43 mouse cellular contexts compared by ENCODE assay signal in genomic region chr12:102706833-102707463, GRCm38 (mm10). TPM values are rescaled to one million over a fixed set of nuclear protein-coding genes. Genes with fewer than 3 reads are reported as not detected.
DNase-seq lines count a peak whose midpoint lies in the region; ATAC-seq and TF ChIP-seq lines count a peak whose summit lies in the region.
"Had no signal": no experiment of that assay in that cellular context is flagged by ENCODE, and none has a peak within 500 bp of the region (broad histone marks: within the 10 kb centered on the region; RNA-seq: fewer than 3 reads in every experiment).

No protein-coding gene starts in this region.

- no peaks in the 10 kb centered on the region for H3K79me2 ChIP-seq in myocyte (ENCODE audit: control insufficient read depth, insufficient read depth)

- H3K4me3 ChIP-seq in intestine, postnatal 0 days (ENCODE audit: low read depth, low read length), result no peak overlapping the region
- H3K4me3 ChIP-seq in intestine, embryonic 16.5 days (ENCODE audit: low read length), result no peak overlapping the region
- H3K4me3 ChIP-seq in E14TG2a.4 (replicated peaks; ENCODE audit: low read length) (peak overlapping the region; percentile 48), myocyte (no peak overlapping the region)
- H3K4me3 ChIP-seq: erythroblast, embryonic 14.5 days; heart, embryonic 10.5 days; heart, embryonic 15.5 days; hindbrain, embryonic 12.5 days; intestine, embryonic 15.5 days; liver, embryonic 12.5 days; midbrain, embryonic 12.5 days had no signal

- no peak overlapping the region for H3K9ac ChIP-seq in intestine, postnatal 0 days (ENCODE audit: low read depth, low read length)
- no peak overlapping the region for H3K9ac ChIP-seq in intestine, embryonic 16.5 days (ENCODE audit: low read depth, low read length)
- H3K9ac ChIP-seq: forebrain, postnatal 0 days; heart, embryonic 15.5 days; hindbrain, embryonic 12.5 days; intestine, embryonic 15.5 days; liver, embryonic 12.5 days; liver, postnatal 0 days; midbrain, embryonic 12.5 days had no signal

- no peak overlapping the region for H3ac ChIP-seq in myocyte (ENCODE audit: control insufficient read depth, insufficient read length)

- H3K27me3 ChIP-seq in intestine, postnatal 0 days (replicated peaks; ENCODE audit: control insufficient read depth, insufficient read depth, low read length), result no peaks in the 10 kb centered on the region
- H3K27me3 ChIP-seq in intestine, embryonic 16.5 days (replicated peaks; ENCODE audit: control insufficient read depth, insufficient read depth, low read length), result no peaks in the 10 kb centered on the region
- peaks cover 9% of the 10 kb centered on the region; the same call in 1 of the 2 replicates for H3K27me3 ChIP-seq in E14TG2a.4 (ENCODE audit: insufficient read depth, low read length)
- no peaks in the 10 kb centered on the region for H3K27me3 ChIP-seq in myocyte (ENCODE audit: control insufficient read depth, insufficient read depth, insufficient read length)
- H3K27me3 ChIP-seq: heart, embryonic 15.5 days; intestine, embryonic 15.5 days had no signal

- peak overlapping the region; percentile 86 for H3K27ac ChIP-seq in intestine, postnatal 0 days (ENCODE audit: low read depth, low read length)
- no peak overlapping the region for H3K27ac ChIP-seq in intestine, embryonic 16.5 days (ENCODE audit: low read length)
- H3K27ac ChIP-seq: heart, embryonic 10.5 days; heart, embryonic 15.5 days; hindbrain, embryonic 12.5 days; hindbrain, postnatal 0 days; liver, embryonic 12.5 days; midbrain, embryonic 12.5 days had no signal

- WGBS in intestine, postnatal 0 days, result 63% methylated on average over 10 of the region's 10 CpGs
- 87% methylated on average over 10 of the region's 10 CpGs for WGBS in intestine, embryonic 16.5 days

- no peak for TF ChIP-seq CTCF in intestine, postnatal 0 days (IDR thresholded peaks at IDR 0.05; ENCODE audit: low read depth)
- TF ChIP-seq CTCF in E14TG2a.4 (conservative IDR thresholded peaks at IDR 0.05; ENCODE audit: low read length), result no peak

- no peaks in the 10 kb centered on the region for H3K36me3 ChIP-seq in intestine, postnatal 0 days (ENCODE audit: control insufficient read depth, insufficient read depth)
- no peaks in the 10 kb centered on the region for H3K36me3 ChIP-seq in intestine, embryonic 16.5 days (ENCODE audit: control insufficient read depth, insufficient read depth, low read length)
- H3K36me3 ChIP-seq in E14TG2a.4 (ENCODE audit: insufficient read depth, low read length) (no peaks in the 10 kb centered on the region), myocyte (ENCODE audit: control insufficient read depth, insufficient read depth) (no peaks in the 10 kb centered on the region)
- H3K36me3 ChIP-seq: heart, embryonic 10.5 days; heart, embryonic 15.5 days; hindbrain, embryonic 12.5 days; intestine, embryonic 15.5 days; liver, embryonic 12.5 days; midbrain, embryonic 12.5 days had no signal

- peaks cover 14% of the 10 kb centered on the region for H3K4me1 ChIP-seq in intestine, postnatal 0 days (replicated peaks; ENCODE audit: control insufficient read depth, insufficient read depth, low read length)
- H3K4me1 ChIP-seq in intestine, embryonic 16.5 days (ENCODE audit: control insufficient read depth, insufficient read depth, low read length), result peaks cover 45% of the 10 kb centered on the region
- H3K4me1 ChIP-seq in E14TG2a.4 (replicated peaks; ENCODE audit: low read depth, low read length), result peaks cover 86% of the 10 kb centered on the region

- peak; percentile 97 for DNase-seq in ES-CJ7 (ENCODE audit: low read depth, low spot score)
- DNase-seq in layer of hippocampus, postnatal 25 days (ENCODE audit: extremely low spot score in 1 of 2, low spot score in 1 of 2), result no peak
- no peak for DNase-seq in adrenal gland, postnatal 36 days
- DNase-seq: adrenal gland, adult 8-10 months; forebrain, postnatal 0 days; kidney, adult 9 months; kidney, postnatal 10 days; left cerebral cortex, postnatal 4 days; liver, postnatal 0 days; lung, postnatal 36 days; retina, postnatal 1 day; right cerebral cortex, postnatal 25 days; thymus, adult 18-20 months; thymus, postnatal 36 days had no signal

- no peaks in the 10 kb centered on the region for H3K9me3 ChIP-seq in intestine, postnatal 0 days (ENCODE audit: control insufficient read depth)
- H3K9me3 ChIP-seq in intestine, embryonic 16.5 days (ENCODE audit: control insufficient read depth, low read length), result no peaks in the 10 kb centered on the region
- no peaks in the 10 kb centered on the region for H3K9me3 ChIP-seq in E14TG2a.4 (ENCODE audit: low read length)
- H3K9me3 ChIP-seq: heart, embryonic 10.5 days; heart, embryonic 15.5 days; hindbrain, embryonic 12.5 days; intestine, embryonic 15.5 days; liver, embryonic 12.5 days; midbrain, embryonic 12.5 days had no signal

- TF ChIP-seq POLR2A in myocyte (IDR thresholded peaks at IDR 0.05; ENCODE audit: insufficient read length, low read depth), result no peak

- no peak for ATAC-seq in intestine, postnatal 0 days
- ATAC-seq in intestine, embryonic 16.5 days, result no peak
- ATAC-seq: activated CD4-positive, CD25-positive, alpha-beta regulatory T cell, adult 4 months; CD4-positive, CD25-positive, alpha-beta regulatory T cell, adult 4 months; forebrain, postnatal 0 days; hindbrain, postnatal 0 days; intestine, embryonic 15.5 days; liver, embryonic 12.5 days; liver, postnatal 0 days had no signal

- no peak overlapping the region for H3K4me2 ChIP-seq in intestine, postnatal 0 days (replicated peaks; ENCODE audit: low read depth)
- no peak overlapping the region for H3K4me2 ChIP-seq in intestine, embryonic 16.5 days (ENCODE audit: low read depth, low read length)
- H3K4me2 ChIP-seq in myocyte (ENCODE audit: low read depth), result peak overlapping the region; percentile 12
- H3K4me2 ChIP-seq: hindbrain, embryonic 12.5 days; intestine, embryonic 15.5 days; liver, embryonic 12.5 days; midbrain, embryonic 12.5 days had no signal

TF ChIP-seq in myocyte, 11 proteins besides CTCF, POLR2A, EP300 and RAD21:
- TF ChIP-seq MYOG (IDR thresholded peaks at IDR 0.05; ENCODE audit: control insufficient read depth in 1 of 3, insufficient read depth in 1 of 3, insufficient read length in 2 of 3, low read depth in 2 of 3) (no peak), SRF (IDR thresholded peaks at IDR 0.05; ENCODE audit: control insufficient read depth, insufficient read length, low read depth) (no peak), E2F4 (IDR thresholded peaks at IDR 0.05; ENCODE audit: insufficient read depth) (no peak), REST (IDR thresholded peaks at IDR 0.05; ENCODE audit: insufficient read depth, insufficient read length) (no peak), TCF12 (IDR thresholded peaks at IDR 0.05; ENCODE audit: insufficient read depth, poor library complexity, severe bottlenecking) (no peak), USF1 (IDR thresholded peaks at IDR 0.05; ENCODE audit: low read depth) (no peak), POLR2AphosphoS2 (IDR thresholded peaks at IDR 0.05; ENCODE audit: insufficient read length, low read depth) (no peak)

RNA-seq across cellular contexts. Expression of gene Itpk1, which starts 2.2 kb away (rescaled TPM):
- polyA plus RNA-seq in intestine, postnatal 0 days (2015; fragmentation: Nextera tagmentation; extraction: Ambion mirVana), result 56.3 and 57.4 TPM in 2 replicates
- polyA plus RNA-seq in intestine, embryonic 16.5 days (2015; fragmentation: Nextera tagmentation; extraction: Ambion mirVana), result 51.4 and 57.1 TPM in 2 replicates
- 4.9 TPM for polyA plus RNA-seq in myocyte (2012; fragmentation: generic; extraction: Trizol)
- total RNA-seq in layer of hippocampus, postnatal 25 days (2021), result 10 to 100 TPM; 56.4 to 66.2 TPM
- 100 to 1,000 TPM in 1 of 2 experiments, 10 to 100 TPM in 1; 45.7 to 114 TPM for total RNA-seq in adrenal gland, postnatal 36 days (2021)

RNA-seq across cellular contexts. Expression of gene Moap1, which starts 36.5 kb away (rescaled TPM):
- 10.8 and 12.2 TPM in 2 replicates for polyA plus RNA-seq in intestine, postnatal 0 days (2015; fragmentation: Nextera tagmentation; extraction: Ambion mirVana)
- polyA plus RNA-seq in intestine, embryonic 16.5 days (2015; fragmentation: Nextera tagmentation; extraction: Ambion mirVana), result 19.3 and 20.2 TPM in 2 replicates
- polyA plus RNA-seq in myocyte (2012; fragmentation: generic; extraction: Trizol), result 5.9 TPM
- total RNA-seq in layer of hippocampus, postnatal 25 days (2021), result 10 to 100 TPM; 25.2 to 26.3 TPM
- total RNA-seq in adrenal gland, postnatal 36 days (2021), result 10 to 100 TPM in 1 of 2 experiments, 1 to 10 TPM in 1; 7.7 to 15.3 TPM
- polyA plus RNA-seq: erythroblast, embryonic 14.5 days had no signal

RNA-seq across cellular contexts. Expression of gene Tmem251, which starts 36.6 kb away (rescaled TPM):
- 22.7 and 23.6 TPM in 2 replicates for polyA plus RNA-seq in intestine, postnatal 0 days (2015; fragmentation: Nextera tagmentation; extraction: Ambion mirVana)
- 16.9 and 17.2 TPM in 2 replicates for polyA plus RNA-seq in intestine, embryonic 16.5 days (2015; fragmentation: Nextera tagmentation; extraction: Ambion mirVana)
- polyA plus RNA-seq in myocyte (2012; fragmentation: generic; extraction: Trizol), result 2.9 TPM
- 1 to 10 TPM; 4.8 to 5.4 TPM for total RNA-seq in layer of hippocampus, postnatal 25 days (2021)
- total RNA-seq in adrenal gland, postnatal 36 days (2021), result 10 to 100 TPM in 1 of 2 experiments, 1 to 10 TPM in 1; 7.0 to 10.8 TPM

RNA-seq across cellular contexts. Expression of gene Gm28051, which starts 50.6 kb away (rescaled TPM):
- polyA plus RNA-seq in intestine, postnatal 0 days (2015; fragmentation: Nextera tagmentation; extraction: Ambion mirVana), result not detected in 2 replicates
- polyA plus RNA-seq in intestine, embryonic 16.5 days (2015; fragmentation: Nextera tagmentation; extraction: Ambion mirVana), result not detected in 2 replicates
- 0.26 TPM for polyA plus RNA-seq in myocyte (2012; fragmentation: generic; extraction: Trizol)
- total RNA-seq in layer of hippocampus, postnatal 25 days (2021), result not detected
- total RNA-seq in adrenal gland, postnatal 36 days (2021), result not detected
- total RNA-seq: adrenal gland, adult 8-10 months; forebrain, postnatal 0 days; gastrocnemius, adult 8-10 months; heart, postnatal 25 days; hindbrain, postnatal 0 days; layer of hippocampus, postnatal 10 days; left cerebral cortex, adult 8-10 months; left cerebral cortex, postnatal 4 days; megakaryocyte, adult 5-6 weeks had no signal
- polyA plus RNA-seq: activated CD4-positive, CD25-positive, alpha-beta regulatory T cell, adult 4 months; CD4-positive, CD25-positive, alpha-beta regulatory T cell, adult 4 months; cortical plate, adult 2 months; embryonic facial prominence, embryonic 14.5 days; erythroblast, embryonic 14.5 days; forebrain, embryonic 11.5 days; forebrain, postnatal 0 days; gonadal fat pad, adult 2 months; heart, embryonic 10.5 days; heart, embryonic 15.5 days; hindbrain, embryonic 12.5 days; hindbrain, postnatal 0 days; intestine, embryonic 15.5 days; large intestine, adult 2 months; limb, embryonic 14.5 days; liver, postnatal 0 days; lung, embryonic 16.5 days; midbrain, embryonic 12.5 days; neural tube, embryonic 14.5 days; spleen, adult 2 months; stomach, postnatal 0 days had no signal

RNA-seq across cellular contexts. Expression of gene Gon7, which starts 50.7 kb away (rescaled TPM):
- polyA plus RNA-seq in intestine, postnatal 0 days (2015; fragmentation: Nextera tagmentation; extraction: Ambion mirVana), result 16.5 and 17.0 TPM in 2 replicates
- polyA plus RNA-seq in intestine, embryonic 16.5 days (2015; fragmentation: Nextera tagmentation; extraction: Ambion mirVana), result 26.7 and 30.0 TPM in 2 replicates
- polyA plus RNA-seq in myocyte (2012; fragmentation: generic; extraction: Trizol), result 9.7 TPM
- total RNA-seq in layer of hippocampus, postnatal 25 days (2021), result 10 to 100 TPM; 13.6 to 15.7 TPM
- total RNA-seq in adrenal gland, postnatal 36 days (2021), result 10 to 100 TPM; 15.5 to 15.8 TPM
